Mouse (Mus musculus) stomach, postnatal 0 days (tissue): ENCODE data around the gene Ext2. TPM values are rescaled to one million over a fixed set of nuclear protein-coding genes. Genes with fewer than 3 reads are reported as not detected.

ENCODE experiments used
- ATAC-seq: fragments of 200-750 bp; cut with Nextera tagmentation; 2 replicates; pipeline ENCODE4 v1.8.0; 2017; ENCODE audit not compliant: low FRiP score, low TSS enrichment
- DNase-seq: peaks from one replicate; pipeline ENCODE4 v3.0.0-alpha.2; 2016; ENCODE audit warnings: low spot score
- H3K27ac ChIP-seq: fragments of 300-500 bp; sonication (generic); replicated peaks from 2 replicates; pipeline ENCODE4 v1.5.1; 2014; ENCODE audit warnings: mild to moderate bottlenecking, control low read depth
- H3K27me3 ChIP-seq: fragments of 300-500 bp; sonication (generic); 2 replicates; pipeline ENCODE4 v1.6.1; 2014; ENCODE audit warnings: low read length; ENCODE audit not compliant: control insufficient read depth, insufficient read depth
- H3K36me3 ChIP-seq: fragments of 300-500 bp; sonication (generic); 2 replicates; pipeline ENCODE4 v1.6.1; 2014; ENCODE audit warnings: low read length, mixed read lengths; ENCODE audit not compliant: control insufficient read depth, insufficient read depth
- H3K4me1 ChIP-seq: fragments of 300-500 bp; sonication (generic); replicated peaks from 2 replicates; pipeline ENCODE4 v1.6.1; 2014; ENCODE audit warnings: antibody characterized with exemption; ENCODE audit not compliant: control insufficient read depth, insufficient read depth
- H3K4me2 ChIP-seq: fragments of 300-500 bp; sonication (generic); replicated peaks from 2 replicates; pipeline ENCODE4 v1.6.1; 2014; ENCODE audit warnings: low read depth, mild to moderate bottlenecking, control low read depth, moderate library complexity
- H3K4me3 ChIP-seq: fragments of 300-500 bp; sonication (generic); 2 replicates; pipeline ENCODE4 v1.5.1; 2014; ENCODE audit warnings: low read depth, low read length, control low read depth
- H3K9ac ChIP-seq: fragments of 300-500 bp; sonication (generic); 2 replicates; pipeline ENCODE4 v1.6.1; 2014; ENCODE audit warnings: mild to moderate bottlenecking, low read length, control low read depth, mixed read lengths
- H3K9me3 ChIP-seq: fragments of 300-500 bp; sonication (generic); 2 replicates; pipeline ENCODE4 v1.6.1; 2016; ENCODE audit warnings: low read length; ENCODE audit not compliant: control insufficient read depth
- CTCF ChIP-seq: IDR thresholded peaks from 2 replicates; pipeline ENCODE4 v1.5.1; 2016; ENCODE audit warnings: antibody characterized with exemption, low read depth, mild to moderate bottlenecking, moderate library complexity
- EP300 ChIP-seq: optimal IDR thresholded peaks from 2 replicates; pipeline ENCODE3; 2016; ENCODE audit warnings: antibody characterized with exemption
- WGBS: fragments of 180-500 bp; shearing (Covaris S2); extraction: QIAGEN DNeasy Blood & Tissue Kit; methylation state at CpG from one replicate; pipeline ENCODE4 v1.1.7; 2014; 5-methylcytosine and 5-hydroxymethylcytosine counted together
- polyA plus RNA-seq: library from polyadenylated mRNA; unstranded; fragments of >200 nt; fragmentation: Nextera tagmentation; extraction: Ambion mirVana; gene quantifications from 2 replicates; pipeline ENCODE4 v1.2.1, GENCODE M21; 2015

Ext2 gene
- polyA plus RNA-seq, 1 experiment from 2014 or later = 51.2 TPM

DNA sequence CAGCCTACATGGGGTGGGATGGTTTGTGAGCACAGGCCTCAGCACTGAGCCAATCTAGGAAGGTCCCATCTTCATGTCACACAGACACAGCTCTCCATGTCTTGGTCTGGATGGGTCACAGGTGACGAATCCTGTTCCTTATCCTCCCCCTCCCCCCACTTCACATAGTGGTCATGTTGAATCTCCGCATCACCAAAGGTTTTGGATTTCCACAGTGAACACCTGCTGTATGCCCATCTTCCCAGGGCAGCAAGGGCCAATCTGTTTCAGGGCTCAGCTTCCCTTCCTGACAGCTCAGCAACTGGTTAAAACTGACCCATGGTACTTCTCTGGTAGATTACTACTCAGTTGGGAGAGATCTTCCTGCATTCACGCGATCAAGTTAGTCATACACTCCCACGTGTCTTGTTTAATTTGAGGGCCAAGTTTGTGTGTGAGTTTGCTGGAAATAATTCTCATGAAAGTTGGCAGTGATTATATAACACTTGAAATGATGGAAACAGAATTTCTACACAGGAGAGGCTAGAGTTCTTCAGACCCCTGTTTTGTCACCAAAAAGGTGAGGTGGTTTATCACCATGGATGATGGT lies 74.7 kb downstream of the Ext2 start:
- ATAC-seq (no peak), DNase-seq (no peak)
- no peak overlapping the region for H3K4me3 ChIP-seq
- no peak overlapping the region for H3K9ac ChIP-seq
- no peaks in the 10 kb centered on the region for H3K9me3 ChIP-seq
- no peaks in the 10 kb centered on the region for H3K36me3 ChIP-seq
- no peaks in the 10 kb centered on the region for H3K27me3 ChIP-seq
- WGBS = 84% methylated on average over 5 of the region's 5 CpGs
- no peak overlapping the region for H3K27ac ChIP-seq
- 0 out of 2 replicates have a peak, but pooled peaks cover 2% of the 10 kb centered on the region for H3K4me1 ChIP-seq
- H3K4me2 ChIP-seq = no peak overlapping the region
- no peak for TF ChIP-seq CTCF
- no peak for TF ChIP-seq EP300

DNA sequence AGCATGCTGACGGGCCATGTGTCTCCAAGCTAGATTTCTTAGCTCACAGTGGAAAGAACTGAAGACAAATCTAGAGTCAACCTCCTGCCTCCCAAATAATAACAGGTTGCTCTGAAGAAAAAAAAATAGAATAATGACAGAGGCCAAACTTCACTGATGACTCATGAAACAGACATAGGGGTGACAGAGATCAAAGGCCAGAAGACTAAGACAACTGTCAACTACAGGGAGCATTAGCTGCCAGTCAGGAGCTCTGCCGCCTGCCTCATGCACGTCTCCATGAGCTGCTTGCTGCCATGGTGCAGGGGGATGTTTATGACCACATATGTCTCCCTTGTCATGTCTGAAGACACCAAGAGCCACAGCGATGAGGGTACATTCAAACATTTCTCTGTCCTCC lies 75.7 kb downstream of the Ext2 start:
- ATAC-seq (no peak), DNase-seq (no peak)
- Histone ChIP-seq H3K9ac (no peak overlapping the region), H3K4me1 (0 out of 2 replicates have a peak, but pooled peaks cover 2% of the 10 kb centered on the region), H3K27ac (no peak overlapping the region), H3K4me2 (no peak overlapping the region), H3K36me3 (no peaks in the 10 kb centered on the region), H3K4me3 (no peak overlapping the region), H3K27me3 (no peaks in the 10 kb centered on the region), H3K9me3 (no peaks in the 10 kb centered on the region)
- 81% methylated on average over 4 of the region's 4 CpGs for WGBS
- TF ChIP-seq CTCF = no peak
- TF ChIP-seq EP300 = no peak

DNA sequence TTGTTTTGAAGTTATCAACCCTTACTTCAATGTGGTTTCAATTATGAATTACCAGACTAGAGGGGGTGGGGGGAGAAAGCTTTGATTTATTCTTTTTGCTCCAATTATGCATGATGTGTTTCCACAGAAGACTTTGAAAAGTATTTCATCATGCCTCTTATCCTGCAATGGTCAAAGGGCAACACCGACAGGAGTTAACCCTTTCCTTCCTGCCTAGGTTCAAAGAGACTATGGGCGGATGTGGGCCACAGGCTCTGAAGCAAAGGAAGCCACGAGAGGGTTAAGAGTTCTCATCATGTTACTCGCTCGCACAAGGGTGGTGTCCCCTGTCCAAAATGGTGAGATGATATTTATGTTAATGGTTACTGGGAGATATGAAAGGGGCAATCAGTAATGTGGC lies 76.2 kb downstream of the Ext2 start:
- TF ChIP-seq CTCF = no peak
- TF ChIP-seq EP300 = no peak
- Histone ChIP-seq H3K27ac (no peak overlapping the region), H3K4me3 (no peak overlapping the region), H3K4me1 (0 out of 2 replicates have a peak, but pooled peaks cover 2% of the 10 kb centered on the region), H3K4me2 (no peak overlapping the region), H3K36me3 (no peaks in the 10 kb centered on the region), H3K27me3 (no peaks in the 10 kb centered on the region), H3K9ac (no peak overlapping the region), H3K9me3 (no peaks in the 10 kb centered on the region)
- DNase-seq (no peak), ATAC-seq (no peak)
- 58% methylated on average over 5 of the region's 5 CpGs for WGBS

- H3K27ac ChIP-seq = no peak overlapping the region
- no peak overlapping the region for H3K4me2 ChIP-seq
- no peak overlapping the region for H3K4me3 ChIP-seq
- WGBS = 67% methylated on average over 9 of the region's 9 CpGs
- H3K4me1 ChIP-seq = 0 out of 2 replicates have a peak, but pooled peaks cover 2% of the 10 kb centered on the region
- H3K27me3 ChIP-seq = no peaks in the 10 kb centered on the region
- no peaks in the 10 kb centered on the region for H3K36me3 ChIP-seq
- TF ChIP-seq EP300 (no peak), CTCF (no peak)
- ATAC-seq (no peak), DNase-seq (no peak)
- no peak overlapping the region for H3K9ac ChIP-seq
- H3K9me3 ChIP-seq = no peaks in the 10 kb centered on the region
These were observed 76.6 kb downstream of the Ext2 start for GRCm38 (mm10) chr2:93745741-93746140.

- H3K4me3 ChIP-seq = no peak overlapping the region
- no peak overlapping the region for H3K9ac ChIP-seq
- ATAC-seq (peak; percentile 59; the same call in 1 of the 2 replicates), DNase-seq (no peak)
- H3K36me3 ChIP-seq = no peaks in the 10 kb centered on the region
- peak; percentile 39 for TF ChIP-seq CTCF
- no peak for TF ChIP-seq EP300
- no peaks in the 10 kb centered on the region for H3K27me3 ChIP-seq
- WGBS = 53% methylated on average over 11 of the region's 11 CpGs
- H3K9me3 ChIP-seq = no peaks in the 10 kb centered on the region
- no peaks in the 10 kb centered on the region for H3K4me1 ChIP-seq
- H3K4me2 ChIP-seq = no peak overlapping the region
- H3K27ac ChIP-seq = no peak overlapping the region
These were observed 77.8 kb downstream of the Ext2 start for GRCm38 (mm10) chr2:93744346-93745229.

GRCm38 (mm10) chr2:93741700-93742099 lies 80.7 kb downstream of the Ext2 start:
- ATAC-seq (no peak), DNase-seq (no peak)
- Histone ChIP-seq H3K9ac (no peak overlapping the region), H3K4me3 (no peak overlapping the region), H3K9me3 (no peaks in the 10 kb centered on the region), H3K4me2 (no peak overlapping the region), H3K27me3 (no peaks in the 10 kb centered on the region), H3K27ac (no peak overlapping the region), H3K36me3 (no peaks in the 10 kb centered on the region), H3K4me1 (no peaks in the 10 kb centered on the region)
- no peak for TF ChIP-seq CTCF
- no peak for TF ChIP-seq EP300
- 67% methylated on average over 7 of the region's 7 CpGs for WGBS
